Mouse (Mus musculus) adrenal gland, adult 8-10 months (tissue): ENCODE data around the gene Klf9. TPM values are rescaled to one million over a fixed set of nuclear protein-coding genes. Genes with fewer than 3 reads are reported as not detected.
A peak's percentile ranks its signal among the peaks of the same experiment; 100 is the strongest.

ENCODE experiments used
- DNase-seq: peaks from one replicate; pipeline ENCODE4 v3.0.0; 2022
- total RNA-seq, 4 experiments: library from RNA; stranded (reverse); gene quantifications; 2 replicates each; pipeline ENCODE4 v1.2.4; 2022

Klf9 gene
- 10 to 100 TPM; 57.6 to 89.0 (median 71.0) TPM for total RNA-seq

GRCm38 (mm10) chr19:23140689-23141317 lies at the start of gene Klf9:
Gene Klf9 (plus strand): TSS chr19:23141226.
- peak; percentile 97 for DNase-seq

GRCm38 (mm10) chr19:23091586-23091985 lies 49.4 kb upstream of the Klf9 start:
- DNase-seq: peak; percentile 23

GRCm38 (mm10) chr19:23093548-23093947 lies 47.5 kb upstream of the Klf9 start:
- DNase-seq: no peak

GRCm38 (mm10) chr19:23094906-23095305 lies 46.1 kb upstream of the Klf9 start:
- DNase-seq: no peak

GRCm38 (mm10) chr19:23106859-23107258 lies 34.2 kb upstream of the Klf9 start:
- no peak for DNase-seq

- DNase-seq: no peak
These were observed 33.7 kb upstream of the Klf9 start for GRCm38 (mm10) chr19:23107335-23107734.

GRCm38 (mm10) chr19:23121875-23122274 lies 19.2 kb upstream of the Klf9 start:
- no peak for DNase-seq

GRCm38 (mm10) chr19:23124023-23124550 lies 16.9 kb upstream of the Klf9 start:
- no peak for DNase-seq

- DNase-seq: no peak
These were observed 15.5 kb upstream of the Klf9 start for GRCm38 (mm10) chr19:23125227-23126150.

GRCm38 (mm10) chr19:23129908-23130307 lies 11.1 kb upstream of the Klf9 start:
- no peak for DNase-seq

GRCm38 (mm10) chr19:23132106-23132635 lies 8.9 kb upstream of the Klf9 start:
- no peak for DNase-seq

- no peak for DNase-seq
These were observed 8.2 kb upstream of the Klf9 start for GRCm38 (mm10) chr19:23132720-23133426.

GRCm38 (mm10) chr19:23133427-23134094 lies 7.5 kb upstream of the Klf9 start:
- DNase-seq: peak; percentile 68

GRCm38 (mm10) chr19:23134095-23134440 lies 7.0 kb upstream of the Klf9 start:
- DNase-seq: peak; percentile 86

- peak; percentile 92 for DNase-seq
These were observed 6.4 kb upstream of the Klf9 start for GRCm38 (mm10) chr19:23134441-23135301.

GRCm38 (mm10) chr19:23135349-23136201 lies 5.5 kb upstream of the Klf9 start:
- DNase-seq: peak; percentile 92

GRCm38 (mm10) chr19:23136202-23136850 lies 4.7 kb upstream of the Klf9 start:
- peak; percentile 66 for DNase-seq

- DNase-seq: no peak
These were observed 3.7 kb upstream of the Klf9 start for GRCm38 (mm10) chr19:23137295-23137694.

GRCm38 (mm10) chr19:23139756-23140470 lies 1.1 kb upstream of the Klf9 start:
- DNase-seq: no peak
